Mouse (Mus musculus) lung, postnatal 0 days (tissue): ENCODE measurements around the gene Cdk5r2.

Experiments used
- CTCF ChIP-seq: IDR thresholded peaks from 2 replicates; pipeline ENCODE4 v1.5.1; 2016; ENCODE audit warnings: antibody characterized with exemption, mild to moderate bottlenecking
- EP300 ChIP-seq: IDR thresholded peaks from 2 replicates; pipeline ENCODE4 v1.6.1; 2016; ENCODE audit warnings: antibody characterized with exemption, mild to moderate bottlenecking, control low read depth

- TF ChIP-seq CTCF (no peak), EP300 (no peak)
Observed at GRCm38 (mm10) chr1:74872218-74872617, 17.5 kb downstream of the Cdk5r2 start.
